Mouse (Mus musculus) cerebellum, adult 9-10 months (tissue): ENCODE data around the gene Matk.

Experiments
- DNase-seq: peaks from one replicate; pipeline ENCODE4 v3.0.0; 2022

Gene Matk

GRCm38 (mm10) chr10:81244146-81244545 is 8.6 kb upstream of the Matk start:
- DNase-seq: no peak

DNA sequence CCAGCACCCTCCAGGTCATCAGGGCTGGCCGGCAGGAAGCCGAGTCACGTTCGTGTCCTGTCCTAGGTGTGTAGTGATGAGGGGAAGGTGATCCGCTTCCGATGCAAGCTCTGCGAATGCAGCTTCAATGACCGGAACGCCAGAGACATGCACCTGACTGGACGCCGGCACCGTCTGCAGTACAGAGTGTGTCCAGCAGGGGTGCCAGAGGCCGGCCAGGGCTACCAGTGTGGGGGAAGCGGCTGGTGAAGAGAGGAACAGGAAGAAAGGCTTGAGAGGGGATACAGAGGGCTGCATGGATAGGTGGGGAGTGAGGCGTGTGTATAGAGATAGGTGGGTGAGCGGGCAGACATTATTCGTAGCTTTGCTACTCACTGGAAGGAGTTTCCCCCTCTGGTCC is 8.1 kb upstream of the Matk start:
- peak; percentile 85 for DNase-seq

DNA sequence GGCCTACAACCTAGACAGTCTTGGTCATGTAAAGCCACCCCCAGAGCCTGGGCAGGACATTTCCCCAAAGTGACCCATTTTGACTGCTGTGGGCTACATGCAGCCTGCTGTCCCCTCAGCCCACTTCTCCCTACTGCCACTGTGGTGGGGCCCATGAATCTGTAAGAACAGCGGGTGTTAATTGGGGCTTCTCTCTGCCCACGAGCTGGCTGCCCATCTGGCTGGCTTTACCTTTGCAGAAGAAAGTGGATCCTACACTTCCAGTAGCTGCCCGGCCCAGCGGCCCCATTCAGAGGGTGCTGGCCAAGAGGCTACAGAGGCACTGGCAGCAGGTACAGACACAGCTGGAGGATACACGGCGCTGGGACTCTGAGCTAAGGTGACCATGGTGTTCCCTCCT is 7.6 kb upstream of the Matk start:
- DNase-seq: no peak

DNA sequence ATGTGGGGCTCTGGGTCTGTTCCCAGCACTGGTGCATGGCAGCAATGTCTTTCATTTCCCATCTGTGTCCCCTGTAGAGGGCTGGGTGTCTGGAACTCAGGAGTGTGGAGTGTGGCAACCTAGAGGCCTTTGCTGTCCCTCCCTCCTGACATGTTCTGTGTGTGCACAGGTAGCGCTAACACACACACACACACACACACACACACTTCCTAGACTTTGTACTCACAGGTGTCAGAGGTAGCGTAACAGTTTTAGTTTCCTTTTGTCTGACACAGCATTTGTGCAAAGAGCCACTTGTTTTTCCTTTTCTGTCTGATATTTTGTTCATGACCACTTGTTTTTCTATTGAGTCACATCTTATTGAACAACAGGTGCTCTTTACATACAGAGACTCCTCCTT is 4.9 kb upstream of the Matk start:
- no peak for DNase-seq

DNA sequence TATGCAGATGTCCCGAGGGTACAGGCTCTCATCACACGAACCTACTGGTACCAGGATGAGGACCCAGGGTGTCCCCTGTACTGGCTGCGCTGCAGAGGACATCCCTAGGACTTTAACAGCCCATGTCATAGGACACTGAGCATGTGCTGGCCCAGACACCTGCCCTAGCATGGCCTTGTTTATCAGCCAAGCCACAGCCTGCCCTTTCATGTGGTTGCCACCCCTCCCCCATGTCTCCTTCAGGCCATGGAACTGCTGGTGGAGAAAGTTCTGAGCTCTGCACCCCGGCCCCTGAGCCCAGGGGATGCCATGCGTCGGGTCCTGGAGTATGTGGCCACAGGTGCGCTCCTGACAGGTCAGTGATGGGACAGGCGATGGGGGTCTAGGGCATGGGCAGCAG is 3.3 kb upstream of the Matk start:
- no peak for DNase-seq

DNA sequence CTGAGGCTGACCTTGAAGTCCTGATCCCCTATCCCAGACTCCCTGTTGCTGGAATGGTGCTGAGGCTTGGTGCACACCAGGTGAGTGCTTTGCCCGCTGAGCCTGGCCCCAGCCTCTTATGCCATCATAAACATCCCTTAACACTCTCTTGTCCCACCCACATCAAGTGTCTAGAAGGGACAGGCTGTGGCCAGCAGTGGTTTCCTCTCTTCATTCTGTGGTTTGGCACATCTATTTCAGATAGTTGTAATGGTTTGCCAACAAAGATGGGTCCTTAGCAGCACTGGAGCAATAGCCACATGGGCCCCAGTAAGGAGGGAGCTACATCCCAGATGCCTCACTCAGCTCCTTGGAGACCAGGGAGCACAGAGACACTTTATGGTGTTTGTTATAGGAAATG is 2.2 kb downstream of the Matk start:
- DNase-seq: no peak

DNA sequence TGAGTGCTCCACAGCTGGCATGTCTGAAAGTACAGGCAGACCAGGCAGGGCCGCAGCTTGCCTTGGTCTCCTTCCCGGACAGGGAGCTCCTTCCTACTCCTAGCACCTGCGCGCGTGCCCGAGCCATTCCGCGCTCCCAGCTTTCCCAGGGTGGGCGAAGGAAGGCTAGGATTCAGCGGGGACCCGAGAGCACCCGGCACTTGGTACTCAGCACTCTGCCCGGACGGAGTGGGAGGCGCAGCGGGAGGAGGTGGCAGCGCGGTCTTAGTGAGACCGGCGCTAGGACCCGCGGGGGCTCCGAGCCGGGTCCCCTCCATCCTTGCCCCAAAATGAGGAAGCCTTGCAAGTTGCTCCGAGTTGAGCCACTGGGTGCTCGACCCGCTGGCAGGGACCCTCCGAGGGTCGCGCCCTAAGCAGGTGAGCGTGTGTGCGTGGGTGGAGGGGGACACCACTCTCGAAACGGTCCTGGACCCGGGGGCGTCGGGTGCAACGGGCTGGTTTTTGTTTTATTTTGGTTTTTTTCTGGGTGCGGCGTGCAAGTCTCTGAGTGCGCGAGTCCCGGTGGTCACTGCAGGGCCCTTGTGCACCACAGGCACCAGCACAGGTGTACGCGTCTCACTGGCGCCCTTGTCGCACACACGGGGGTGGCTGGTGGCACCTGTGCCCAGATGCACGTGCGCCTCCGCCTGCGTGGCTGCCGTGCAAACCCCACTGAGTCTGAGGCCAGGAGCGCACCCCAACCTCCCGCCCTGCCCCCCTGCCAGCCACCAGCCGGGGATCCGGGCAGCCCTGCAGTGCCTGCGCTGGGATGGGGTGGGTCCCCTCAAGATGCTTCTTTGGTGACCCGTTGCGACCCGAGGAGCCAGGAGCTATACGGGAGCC is 4.7 kb downstream of the Matk start:
- no peak for DNase-seq

DNA sequence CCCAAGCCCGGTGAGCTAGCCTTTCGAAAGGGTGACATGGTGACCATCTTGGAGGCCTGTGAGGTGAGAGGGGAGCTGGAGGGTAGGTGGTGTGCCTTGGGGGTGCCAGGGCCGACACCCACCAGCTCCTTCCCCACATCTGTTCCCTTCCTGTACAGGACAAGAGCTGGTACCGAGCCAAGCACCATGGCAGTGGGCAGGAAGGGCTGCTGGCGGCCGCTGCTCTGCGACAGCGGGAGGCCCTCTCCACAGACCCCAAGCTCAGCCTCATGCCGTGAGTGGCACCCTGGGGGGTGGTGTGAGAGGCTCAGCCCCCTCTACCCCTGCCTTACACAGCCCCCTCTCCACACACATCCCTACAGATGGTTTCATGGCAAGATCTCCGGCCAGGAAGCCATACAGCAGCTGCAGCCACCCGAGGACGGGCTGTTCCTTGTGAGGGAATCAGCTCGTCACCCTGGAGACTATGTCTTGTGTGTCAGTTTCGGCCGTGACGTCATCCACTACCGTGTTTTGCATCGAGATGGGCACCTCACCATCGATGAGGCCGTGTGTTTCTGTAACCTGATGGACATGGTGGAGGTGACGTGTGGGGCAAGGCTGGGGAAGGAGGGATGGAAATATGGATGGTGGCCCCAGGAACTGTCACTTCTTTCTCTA is 6.6 kb downstream of the Matk start:
- no peak for DNase-seq

DNA sequence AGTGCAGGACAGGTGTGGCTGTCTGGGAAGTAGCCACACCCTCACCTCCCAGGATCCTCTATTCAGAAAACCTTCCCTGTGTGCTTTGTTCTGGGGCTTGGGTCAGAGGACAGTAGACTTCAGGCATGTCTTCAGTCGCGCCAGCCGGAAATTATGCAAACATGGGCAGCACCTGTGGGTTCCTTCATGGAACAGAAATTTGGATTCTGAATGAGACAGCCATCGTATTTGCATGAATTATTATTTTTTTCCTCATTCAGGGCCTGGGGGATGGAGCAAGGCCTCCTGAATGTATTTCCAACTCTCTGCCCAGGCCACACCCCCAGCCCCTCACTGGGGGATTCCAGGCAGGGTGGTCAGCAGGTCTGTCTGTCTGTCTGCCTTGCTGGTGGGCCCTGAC is 8.3 kb downstream of the Matk start:
- DNase-seq: no peak

GRCm38 (mm10) chr10:81265540-81265939 is 12.8 kb downstream of the Matk start:
- no peak for DNase-seq

DNA sequence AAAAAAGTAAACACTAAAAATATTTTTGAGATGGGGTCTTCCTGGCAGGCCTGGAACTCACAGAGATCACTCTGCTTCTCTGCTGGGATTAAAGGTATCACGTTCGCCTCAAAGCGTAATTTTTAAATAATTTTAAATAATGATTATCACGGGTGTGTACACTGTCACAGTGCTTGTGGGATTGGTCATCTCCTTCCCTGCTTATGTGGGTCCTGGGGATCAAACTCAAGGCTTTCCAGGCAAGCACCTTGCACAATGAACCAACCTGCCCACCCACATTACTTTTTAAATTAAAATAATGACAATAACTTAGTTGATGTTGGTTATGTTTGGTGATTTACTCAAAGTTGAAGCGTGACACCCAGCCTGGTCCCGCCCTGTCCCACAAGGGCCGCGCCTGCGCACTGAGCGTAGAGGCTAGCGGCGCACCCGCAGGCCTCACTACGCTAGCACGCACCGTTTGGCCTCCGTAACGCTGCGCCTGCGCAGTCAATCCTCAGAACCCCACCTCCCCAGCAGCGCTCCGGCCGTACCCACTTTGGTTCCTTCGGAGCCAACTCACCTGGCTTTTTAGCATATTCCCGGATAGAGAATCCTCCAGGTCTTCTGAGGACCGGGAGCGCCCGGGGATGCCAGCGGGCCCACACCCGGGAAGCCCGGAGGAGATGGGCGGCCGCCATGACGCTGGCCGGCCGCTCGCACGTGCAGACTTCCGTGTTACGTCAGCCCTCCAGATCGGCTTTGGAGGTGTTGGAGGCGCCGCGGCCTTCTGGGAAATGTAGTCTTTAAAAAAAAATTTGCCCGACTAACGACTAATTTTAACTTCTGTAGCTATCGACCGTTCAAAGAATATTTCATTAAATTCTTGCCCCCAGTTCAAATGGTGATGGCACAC is 13.7 kb downstream of the Matk start, which contains the start of the genes Mrpl54 and Apba3:
Gene Mrpl54, minus strand, starts transcription at position 724 of the 895 bp plus-strand sequence.
Gene Apba3, plus strand, starts transcription at position 750 of the 895 bp plus-strand sequence.
- peak; percentile 97 for DNase-seq

DNA sequence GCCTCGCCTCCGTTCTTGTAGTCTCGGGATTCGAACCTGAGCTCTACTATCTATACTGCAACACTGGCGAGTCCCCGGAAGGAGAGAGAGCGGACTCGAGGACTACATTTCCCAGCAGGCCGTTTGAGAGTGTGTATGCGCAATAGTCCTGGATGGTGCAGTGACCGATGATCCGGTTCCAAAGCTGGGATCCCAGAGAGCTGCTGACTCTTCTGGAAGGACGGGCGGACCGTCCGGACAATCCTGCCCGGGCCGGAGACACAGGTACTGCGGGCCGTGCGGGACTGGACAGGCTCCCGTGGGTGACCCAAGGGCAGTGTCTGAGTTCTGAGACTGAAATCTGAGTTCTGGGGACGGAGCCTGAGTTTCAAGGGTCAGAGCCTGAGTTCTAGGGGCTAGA is 15.3 kb downstream of the Matk start:
- peak; percentile 92 for DNase-seq

GRCm38 (mm10) chr10:81268643-81269412 is 16.1 kb downstream of the Matk start:
- DNase-seq: no peak

DNA sequence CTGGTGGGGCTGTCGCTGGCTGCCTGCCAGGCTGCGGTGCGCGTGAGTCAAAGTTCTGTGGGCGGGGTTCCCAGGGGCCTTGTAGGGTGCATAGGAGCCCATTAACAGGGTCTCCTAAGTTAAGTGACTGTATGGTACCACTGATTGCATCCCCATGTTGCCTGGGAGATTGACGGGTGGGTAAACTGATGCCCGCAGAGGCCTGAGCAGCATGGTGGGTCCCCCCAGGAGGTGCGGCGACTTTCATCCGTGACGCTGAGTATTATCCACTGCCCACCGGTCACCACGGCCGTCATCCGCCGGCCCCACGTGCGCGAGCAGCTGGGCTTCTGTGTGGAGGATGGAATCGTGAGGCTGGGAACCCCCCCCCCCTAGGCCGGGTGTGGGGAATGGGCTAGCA is 19.6 kb downstream of the Matk start:
- DNase-seq: no peak

DNA sequence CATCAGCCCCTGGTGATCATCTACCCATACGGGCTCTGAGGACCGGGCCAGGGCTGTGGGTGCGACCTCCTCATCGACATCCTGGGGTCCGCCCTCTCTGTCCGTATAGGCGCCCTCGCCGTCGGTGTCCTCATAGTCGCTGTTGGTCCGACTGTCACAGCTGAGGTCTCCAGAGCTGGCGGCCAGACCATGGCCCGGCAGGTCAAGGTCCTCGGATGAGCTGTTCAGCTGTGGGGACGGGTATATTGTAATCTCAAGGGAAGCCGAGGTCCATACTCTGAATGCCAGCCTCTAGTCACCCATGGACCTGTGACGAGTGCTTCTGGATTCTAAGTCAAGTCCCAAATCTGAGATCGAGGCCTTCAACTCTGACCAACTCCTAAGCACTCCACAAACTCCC is 21.1 kb downstream of the Matk start:
- no peak for DNase-seq

- DNase-seq: no peak
Measured at GRCm38 (mm10) chr10:81277676-81278075, 24.9 kb downstream of the Matk start.

DNA sequence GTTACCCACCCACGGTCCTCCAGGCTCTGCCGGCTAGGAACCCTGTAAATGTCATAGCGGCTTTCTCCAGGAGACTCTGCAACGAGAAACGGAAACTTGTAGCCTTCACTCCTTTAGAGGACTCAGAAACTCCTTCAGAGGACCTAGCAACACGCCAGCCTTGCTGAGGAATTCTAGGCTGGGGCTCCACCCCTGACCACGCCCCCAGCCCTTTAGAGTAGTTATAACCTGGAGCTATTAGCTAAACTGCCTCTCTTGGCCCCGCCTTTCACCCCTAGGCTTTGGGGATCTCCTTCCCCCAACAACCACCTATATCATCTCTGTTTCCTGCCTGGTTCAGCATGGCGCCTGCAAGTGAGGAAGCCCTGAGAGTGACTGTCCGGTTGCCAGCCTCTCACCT is 26.8 kb downstream of the Matk start:
- DNase-seq: no peak

GRCm38 (mm10) chr10:81284189-81284588 is 31.5 kb downstream of the Matk start:
- no peak for DNase-seq

GRCm38 (mm10) chr10:81284719-81285118 is 32.0 kb downstream of the Matk start:
- peak; percentile 57 for DNase-seq

- DNase-seq: peak; percentile 82
Measured at GRCm38 (mm10) chr10:81285694-81286450, 33.1 kb downstream of the Matk start.

GRCm38 (mm10) chr10:81286586-81286985 is 33.9 kb downstream of the Matk start:
- no peak for DNase-seq
